Mouse (Mus musculus) right cerebral cortex, postnatal 10 days (tissue): ENCODE data around the gene Cir1.

Experiments used
- DNase-seq, 2 experiments: peaks; one replicate each; pipeline ENCODE4 v3.0.0; 2021; ENCODE audit warnings: low spot score in 2 of 2

Cir1 gene

DNA sequence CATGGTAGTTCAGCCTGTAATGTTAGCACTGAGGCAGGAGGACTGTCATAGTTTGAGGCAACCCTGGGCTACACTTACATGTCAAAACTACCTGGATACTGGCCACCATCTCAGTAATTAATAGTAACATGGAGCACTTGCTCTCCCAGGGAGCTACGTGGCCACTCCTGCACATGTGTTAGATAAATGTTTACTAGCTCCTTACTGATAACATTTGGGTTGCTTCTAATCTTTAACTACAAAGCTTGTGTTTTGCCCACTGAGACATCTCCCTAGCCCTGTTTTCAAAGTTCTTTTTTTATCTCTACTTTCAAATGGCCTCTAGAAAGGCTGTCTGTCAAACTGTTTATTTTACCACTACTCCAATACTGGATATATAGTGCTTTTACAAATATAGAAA is 10.5 kb downstream of the Cir1 start:
- DNase-seq: no peak

DNA sequence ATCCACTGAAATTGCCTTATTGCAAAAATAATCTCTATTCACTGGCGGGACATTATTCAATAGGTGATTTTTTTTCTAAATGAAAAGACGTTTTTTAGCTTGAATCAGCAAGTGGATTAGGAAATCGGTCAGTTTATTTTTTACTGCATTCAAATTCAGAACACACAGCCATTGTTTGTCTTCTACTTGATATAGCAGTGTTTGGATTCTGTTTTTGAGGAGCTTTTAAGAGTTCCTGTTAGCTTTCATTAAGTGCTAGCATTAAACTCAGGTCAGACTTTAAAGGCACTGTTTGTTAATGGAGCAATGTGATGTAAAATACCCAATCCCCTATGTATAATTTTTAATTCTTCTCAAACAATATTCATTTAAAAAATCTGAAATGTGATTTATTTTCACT is 13.7 kb downstream of the Cir1 start:
- DNase-seq: no peak

DNA sequence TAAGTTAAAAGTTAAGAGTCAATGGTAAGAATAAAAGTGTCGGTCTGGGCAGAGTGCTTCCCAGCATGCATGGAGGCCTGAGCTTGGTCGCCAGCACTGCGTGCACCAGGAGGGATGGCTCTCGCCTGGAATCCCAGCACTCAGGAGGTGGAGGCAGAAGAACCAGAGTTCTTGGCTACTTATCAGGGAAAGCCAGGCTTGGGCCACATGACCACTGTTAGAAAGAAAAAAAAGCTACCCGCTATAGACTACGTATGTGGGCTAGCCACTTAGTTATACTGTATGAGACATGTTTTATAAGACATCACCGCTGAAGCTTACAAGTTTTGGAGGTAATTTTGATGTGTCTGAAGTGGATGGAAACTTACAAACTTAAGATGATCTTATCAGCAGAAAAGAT is 14.3 kb downstream of the Cir1 start:
- DNase-seq: no peak

DNA sequence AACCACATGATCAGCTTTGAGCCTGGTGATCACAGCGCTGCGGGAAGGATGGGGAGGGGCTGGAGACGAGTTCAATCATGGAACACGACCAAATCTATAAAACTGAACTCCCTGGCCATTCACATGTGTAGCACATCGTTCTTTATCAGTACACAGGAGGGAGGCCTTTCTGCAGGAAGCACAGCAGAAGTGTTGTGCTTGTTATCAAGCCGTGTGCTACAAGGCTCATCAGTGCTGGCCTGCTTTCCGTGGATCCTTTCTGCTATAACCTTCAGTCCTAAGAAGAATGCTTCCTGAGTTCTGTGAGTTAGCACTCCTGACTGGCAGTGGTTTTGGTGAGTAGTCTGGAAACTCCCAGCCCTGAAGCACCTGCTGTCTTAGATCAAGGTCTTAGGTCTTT is 17.5 kb downstream of the Cir1 start:
- no peak for DNase-seq

DNA sequence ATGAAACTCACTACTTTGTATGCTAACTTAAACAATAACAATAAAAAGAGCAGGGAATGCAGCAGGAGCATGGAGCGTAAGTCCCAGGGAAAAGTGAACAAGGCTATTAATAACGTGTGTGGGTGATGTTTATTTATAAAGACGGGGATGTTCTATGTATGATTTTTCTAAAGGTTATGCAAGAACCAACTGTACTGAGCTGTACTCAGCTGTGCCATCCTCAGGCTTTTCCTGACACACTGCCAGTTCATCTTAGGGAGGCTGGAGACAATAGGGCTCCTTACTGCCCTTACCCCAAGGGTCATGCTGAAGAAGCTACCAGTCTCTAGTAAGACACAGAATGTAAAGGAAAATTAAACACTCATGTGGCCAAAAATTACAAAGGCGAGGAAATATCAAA is 21.4 kb downstream of the Cir1 start:
- DNase-seq: no peak

DNA sequence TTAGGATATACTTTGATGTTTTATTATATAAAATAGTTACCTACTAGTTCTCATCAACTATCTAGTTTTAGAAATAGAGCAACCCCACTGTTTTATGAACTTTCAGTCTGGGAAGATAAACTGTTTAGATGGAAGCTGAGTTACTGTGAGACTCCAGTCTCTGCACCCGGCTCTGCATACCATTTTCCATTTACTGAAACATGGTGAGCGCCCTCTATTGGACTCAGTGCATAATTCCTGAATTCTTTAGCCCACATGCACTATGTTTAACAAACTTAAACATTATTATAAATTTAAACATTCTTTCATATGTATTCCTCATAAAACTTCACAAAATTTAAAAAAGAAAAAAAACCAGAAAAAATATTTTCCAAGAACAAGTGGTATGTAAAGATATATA is 26.9 kb downstream of the Cir1 start:
- DNase-seq: peak in 1 of 2 experiments; percentile 46

DNA sequence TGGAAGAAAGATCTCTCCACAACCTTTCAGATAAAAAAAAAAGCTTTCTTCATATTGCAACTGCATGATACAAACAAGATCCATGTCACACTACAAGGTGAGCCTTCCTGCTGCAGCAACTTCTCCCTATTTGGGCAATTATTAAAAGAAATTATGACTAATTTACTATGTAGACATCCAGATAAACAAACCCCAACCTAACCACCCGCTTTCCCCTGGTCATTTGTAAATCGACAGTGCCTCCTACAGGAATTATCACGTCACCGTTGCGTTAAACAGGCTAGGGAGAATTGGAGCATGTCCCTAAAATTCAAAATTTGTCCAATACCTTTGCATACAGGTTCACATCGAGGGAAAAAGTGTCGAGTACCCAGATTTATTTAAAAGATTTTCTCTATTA is 30.8 kb downstream of the Cir1 start:
- no peak for DNase-seq

DNA sequence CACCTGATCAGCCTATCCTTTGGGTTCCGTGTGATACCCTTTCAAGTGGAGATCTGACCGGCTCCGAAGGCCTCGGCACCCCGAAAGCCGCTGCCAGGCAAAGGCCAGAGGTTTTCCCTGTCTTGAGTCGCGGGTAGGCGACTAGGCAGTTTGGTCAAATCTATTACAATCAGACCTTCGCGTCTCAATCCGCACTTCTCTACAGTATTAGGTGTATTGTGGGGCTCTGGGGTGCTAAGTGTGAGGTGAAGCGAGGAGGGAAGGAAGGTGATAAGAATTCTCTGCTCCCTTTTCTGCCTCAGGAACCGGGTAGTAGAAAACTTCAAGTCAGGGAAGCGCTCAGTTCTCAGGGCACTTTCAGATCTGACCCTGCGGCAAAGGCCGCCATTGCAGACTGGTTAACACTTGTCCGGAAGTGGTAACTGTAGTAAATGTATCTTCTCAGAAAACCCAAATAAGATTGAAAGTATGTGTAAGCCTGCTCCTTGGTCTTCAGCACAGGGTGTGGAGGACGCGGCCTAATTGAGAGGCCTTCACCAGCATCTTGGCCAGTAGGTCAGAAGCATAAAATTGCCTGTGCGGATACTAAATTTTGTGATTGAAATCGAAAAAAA is 31.3 kb downstream of the Cir1 start:
- peak in 1 of 2 experiments; percentile 22 for DNase-seq

DNA sequence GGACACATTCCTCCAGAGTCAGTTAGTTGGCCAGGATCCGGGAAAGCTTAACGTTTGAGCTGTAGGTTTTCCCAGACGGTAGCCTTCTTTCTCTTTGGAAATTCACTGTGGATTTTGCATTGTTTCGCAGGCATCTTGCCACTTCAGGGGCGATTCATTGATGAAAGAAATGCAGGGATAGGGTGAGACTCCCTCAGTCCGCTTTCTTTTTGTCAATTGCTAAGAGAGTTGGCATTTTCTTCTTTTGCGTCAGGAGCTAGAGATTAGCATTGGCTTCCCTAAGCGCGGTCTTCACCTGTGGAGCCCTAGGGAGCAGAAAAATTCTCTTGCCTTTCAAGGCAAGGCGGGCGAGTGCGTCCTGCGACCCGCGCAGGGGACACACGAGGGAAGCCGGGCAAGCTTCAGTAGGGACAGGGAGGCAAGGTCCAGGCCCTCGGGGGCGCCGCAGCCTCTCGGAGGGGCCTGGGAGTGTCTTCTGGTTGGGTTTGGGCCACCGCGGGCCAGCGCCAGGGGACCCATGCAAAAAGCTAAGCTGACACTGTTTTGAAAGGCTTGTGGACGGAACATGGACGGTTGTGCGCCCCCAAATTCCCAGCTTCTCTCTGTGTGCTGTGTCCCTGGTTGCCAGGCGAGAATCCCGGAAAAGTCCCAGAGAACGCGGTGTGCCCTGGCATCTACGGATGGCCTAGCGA is 32.0 kb downstream of the Cir1 start:
- DNase-seq: peak in 1 of 2 experiments; percentile 30

DNA sequence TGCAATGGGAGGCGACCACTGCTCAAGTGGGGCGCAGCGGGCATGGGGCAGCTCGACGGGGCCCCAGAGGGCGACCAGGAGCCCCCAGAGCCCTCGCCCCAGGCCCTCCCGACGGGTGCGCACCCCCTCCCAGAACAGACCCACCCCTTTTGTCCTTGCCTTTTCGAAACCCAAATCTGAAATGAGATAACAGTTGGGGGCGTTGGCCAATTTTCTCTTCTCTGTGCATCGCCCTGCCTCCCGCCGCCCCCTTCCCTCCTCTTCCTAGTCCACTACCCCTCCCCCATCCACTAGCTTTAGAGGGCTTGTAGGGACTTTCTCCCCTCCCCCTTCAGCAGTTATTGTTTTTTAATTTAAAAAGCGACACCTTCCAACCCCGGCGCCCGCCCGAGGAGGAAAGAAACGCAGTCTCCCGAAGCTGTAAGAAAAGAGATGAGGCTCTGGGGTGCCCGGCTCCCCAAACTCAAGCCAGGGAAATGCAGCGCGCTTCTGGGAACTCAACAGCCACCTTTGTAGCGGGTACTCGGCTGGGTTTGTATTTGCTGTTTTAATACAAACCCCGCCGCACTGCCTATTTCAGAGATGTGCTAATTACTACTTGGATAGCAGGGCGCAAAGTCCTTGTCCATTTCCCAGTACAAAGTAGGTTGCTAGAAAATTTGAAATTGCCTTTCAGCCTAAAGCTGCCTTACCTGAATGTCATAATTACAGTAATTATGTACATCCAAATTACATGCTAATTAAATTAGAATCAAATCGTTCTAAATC is 33.0 kb downstream of the Cir1 start:
- DNase-seq: peak in 1 of 2 experiments; percentile 32

DNA sequence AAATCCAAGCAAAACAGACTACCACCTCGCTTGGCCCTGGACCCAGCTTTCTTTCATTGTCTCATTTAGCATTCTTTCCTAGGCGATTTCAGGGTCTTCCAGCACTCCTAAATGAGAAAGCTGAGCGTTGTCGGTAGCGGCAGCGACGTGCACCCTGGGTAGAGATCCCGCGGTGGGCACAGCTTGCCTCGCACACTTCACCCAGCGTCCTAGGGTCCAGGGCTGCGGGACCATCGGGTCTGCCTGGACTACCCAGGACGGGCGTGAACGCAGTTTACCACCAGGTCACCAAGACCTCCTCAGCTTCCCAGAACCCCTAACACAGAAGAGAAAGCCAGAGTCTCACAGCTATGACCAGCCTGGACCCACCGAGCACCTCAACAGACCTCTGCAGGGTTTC is 33.6 kb downstream of the Cir1 start:
- peak in 1 of 2 experiments; percentile 31 for DNase-seq

DNA sequence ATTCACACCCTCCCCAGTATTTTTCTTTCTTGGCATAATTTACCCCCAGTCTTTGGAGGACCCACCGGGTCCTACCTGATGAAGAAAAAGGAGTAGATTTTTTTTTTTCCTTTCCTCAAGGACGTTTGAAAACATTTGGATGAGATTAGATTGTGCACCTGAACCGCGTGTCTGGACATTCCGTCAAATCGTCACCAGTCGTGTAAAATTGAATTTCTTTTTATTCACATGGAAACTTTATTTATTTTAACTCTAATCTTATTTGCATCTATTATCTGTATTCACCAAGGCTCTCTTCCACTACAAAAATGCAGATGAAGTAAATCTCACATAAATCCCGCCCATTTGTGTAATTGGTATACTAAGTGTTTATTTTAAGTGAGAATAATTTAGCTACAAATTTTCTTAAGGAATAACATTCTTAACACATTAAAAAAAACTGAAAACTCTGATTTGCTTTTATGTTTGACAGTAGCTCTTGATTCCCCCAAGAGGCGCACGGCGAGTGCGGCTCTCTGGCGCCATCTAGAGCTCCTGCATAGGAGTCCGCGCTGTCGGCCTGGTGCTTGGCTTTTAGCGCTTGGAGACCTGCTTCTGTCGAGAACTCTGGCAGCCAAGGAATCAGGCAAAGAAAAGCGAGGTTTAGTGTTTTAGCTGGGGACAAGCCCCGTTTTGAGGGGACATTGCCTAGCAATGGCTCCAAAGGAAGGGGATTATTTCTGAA is 34.2 kb downstream of the Cir1 start:
- peak; percentile 91 to 94 for DNase-seq

DNA sequence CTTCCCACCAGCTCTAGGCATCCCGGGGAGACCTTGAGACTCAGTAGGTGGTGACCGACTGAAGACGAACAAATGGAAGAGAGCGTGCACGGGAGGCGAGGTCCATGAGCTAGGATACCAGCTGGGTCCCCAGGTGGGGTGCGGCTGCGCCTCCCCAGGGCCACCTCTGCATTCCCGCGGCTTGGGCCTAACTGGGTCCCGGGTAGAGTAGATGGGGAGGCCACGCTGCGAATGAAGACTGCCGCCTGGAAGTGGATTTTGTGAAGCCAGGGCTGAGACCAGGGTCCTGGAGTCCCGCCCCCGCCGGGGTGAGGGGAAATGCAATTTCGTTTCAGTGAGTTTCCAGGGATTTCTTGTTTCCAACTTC is 34.8 kb downstream of the Cir1 start:
- DNase-seq: peak in 1 of 2 experiments; percentile 32

DNA sequence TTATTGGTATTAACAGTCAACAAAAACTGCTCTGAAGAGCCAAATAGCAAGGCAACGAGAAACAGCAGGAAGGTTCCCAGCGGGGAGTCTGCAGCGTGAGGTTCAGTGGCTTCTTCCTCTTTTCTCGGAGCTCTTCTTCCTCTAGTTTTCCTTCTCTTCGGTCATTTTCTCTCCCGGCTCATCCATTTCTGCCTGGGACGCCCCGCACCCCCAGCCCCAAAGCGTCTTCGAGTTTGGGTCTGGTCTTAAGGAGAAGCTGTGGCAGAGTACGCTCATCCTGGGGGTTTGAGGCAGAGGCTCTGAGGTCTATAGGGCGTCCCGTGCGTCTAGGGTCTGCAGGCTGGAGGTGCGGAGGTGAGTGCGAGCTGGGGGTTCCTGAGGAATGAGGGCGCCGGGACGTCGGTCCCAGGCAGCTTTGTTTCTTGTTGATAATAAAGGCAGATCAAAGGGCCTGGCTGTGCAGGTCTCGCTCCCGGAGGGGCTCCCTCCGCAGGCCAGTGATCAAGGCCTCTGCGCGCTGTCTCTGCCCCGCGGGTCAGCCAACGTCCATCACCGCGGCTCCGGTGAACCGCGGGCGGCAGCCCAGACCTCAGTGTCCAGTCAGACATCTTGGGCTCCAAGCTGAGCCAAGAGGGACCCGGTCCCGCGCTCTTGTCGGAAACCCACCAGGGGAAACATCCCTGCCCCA is 35.3 kb downstream of the Cir1 start:
- DNase-seq: peak in 1 of 2 experiments; percentile 26

DNA sequence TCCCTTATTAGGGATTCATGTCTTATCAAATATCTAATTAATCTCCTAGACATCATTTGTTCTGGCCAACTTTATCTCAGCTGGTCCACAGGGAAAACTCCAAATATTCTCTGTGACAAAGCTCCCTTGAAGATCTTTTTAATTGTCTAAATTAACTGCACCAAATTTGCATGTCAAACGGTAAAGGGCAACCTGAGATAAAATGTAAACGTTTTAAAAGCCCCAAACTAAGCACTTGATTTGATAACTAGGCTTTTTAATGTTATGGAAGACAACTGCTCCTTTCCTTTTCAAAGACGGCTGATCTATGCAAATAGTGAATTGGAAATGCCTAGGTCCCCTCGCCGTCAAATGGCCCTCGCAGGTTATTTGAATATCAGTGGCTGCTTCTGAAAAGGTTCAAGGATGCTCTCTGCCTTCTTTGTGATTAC is 36.3 kb downstream of the Cir1 start:
- DNase-seq: no peak

DNA sequence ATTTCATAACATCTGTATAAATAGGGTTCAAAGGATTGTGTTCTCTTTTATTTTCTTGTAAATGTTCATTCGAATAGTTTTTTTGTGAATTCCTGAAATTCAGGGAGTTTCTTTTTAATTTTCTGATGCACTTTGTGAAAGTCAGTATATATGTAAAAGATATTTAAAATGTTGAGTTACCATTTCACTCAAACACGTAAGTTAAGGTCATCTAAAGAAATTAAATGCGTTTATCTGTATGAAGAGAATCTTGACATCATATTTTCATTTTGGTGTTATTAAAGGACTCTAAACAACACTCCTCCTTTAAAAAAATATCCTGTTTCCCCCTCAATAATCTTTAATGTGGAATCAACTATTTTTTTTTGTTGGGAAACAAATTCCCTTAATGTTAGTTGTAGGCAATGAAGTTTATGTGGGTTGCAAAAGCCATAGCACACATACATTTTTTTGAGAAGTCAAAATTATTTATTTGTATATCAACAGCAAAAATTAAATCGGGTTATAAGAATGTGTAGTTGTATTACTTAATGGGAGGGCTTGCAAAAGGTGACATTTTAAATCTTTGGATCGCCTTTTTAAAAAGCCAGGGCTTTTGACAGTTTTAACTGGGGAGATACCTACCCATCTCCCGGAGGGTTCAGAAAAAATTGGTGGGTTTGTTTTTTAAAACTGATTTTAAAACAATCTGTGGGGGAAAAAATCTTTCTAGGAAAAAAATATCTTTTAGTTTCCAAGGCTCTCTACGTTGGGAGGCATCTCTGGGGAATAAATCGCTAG is 37.0 kb downstream of the Cir1 start:
- no peak for DNase-seq

DNA sequence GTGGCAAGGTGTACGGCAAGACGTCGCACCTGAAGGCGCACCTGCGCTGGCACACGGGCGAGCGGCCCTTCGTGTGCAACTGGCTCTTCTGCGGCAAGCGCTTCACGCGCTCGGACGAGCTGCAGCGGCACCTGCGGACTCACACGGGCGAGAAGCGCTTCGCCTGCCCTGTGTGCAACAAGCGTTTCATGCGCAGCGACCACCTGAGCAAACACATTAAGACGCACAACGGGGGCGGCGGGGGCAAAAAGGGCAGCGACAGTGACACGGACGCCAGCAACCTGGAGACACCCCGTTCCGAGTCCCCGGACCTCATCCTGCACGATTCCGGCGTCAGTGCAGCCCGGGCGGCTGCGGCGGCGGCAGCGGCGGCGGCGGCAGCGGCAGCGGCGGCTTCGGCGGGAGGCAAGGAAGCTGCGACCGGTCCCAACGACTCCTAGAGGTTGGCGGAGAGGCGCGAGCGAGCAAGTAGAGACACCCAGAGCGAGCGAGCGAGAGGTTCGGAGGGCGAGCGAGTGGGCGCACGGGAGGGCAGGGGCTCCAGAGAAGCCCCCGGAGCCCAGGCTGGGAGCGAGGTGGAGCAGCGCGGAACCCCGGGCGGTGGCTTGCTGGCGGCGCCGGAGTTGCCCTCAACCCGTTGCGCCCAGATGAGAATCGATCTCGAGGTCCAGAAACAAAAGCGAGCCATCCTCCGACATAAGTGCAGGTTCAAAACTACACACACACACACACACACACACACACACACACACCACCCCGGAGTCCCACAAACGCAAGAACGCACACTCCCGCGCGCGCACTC is 38.2 kb downstream of the Cir1 start:
- peak in 1 of 2 experiments; percentile 38 for DNase-seq

DNA sequence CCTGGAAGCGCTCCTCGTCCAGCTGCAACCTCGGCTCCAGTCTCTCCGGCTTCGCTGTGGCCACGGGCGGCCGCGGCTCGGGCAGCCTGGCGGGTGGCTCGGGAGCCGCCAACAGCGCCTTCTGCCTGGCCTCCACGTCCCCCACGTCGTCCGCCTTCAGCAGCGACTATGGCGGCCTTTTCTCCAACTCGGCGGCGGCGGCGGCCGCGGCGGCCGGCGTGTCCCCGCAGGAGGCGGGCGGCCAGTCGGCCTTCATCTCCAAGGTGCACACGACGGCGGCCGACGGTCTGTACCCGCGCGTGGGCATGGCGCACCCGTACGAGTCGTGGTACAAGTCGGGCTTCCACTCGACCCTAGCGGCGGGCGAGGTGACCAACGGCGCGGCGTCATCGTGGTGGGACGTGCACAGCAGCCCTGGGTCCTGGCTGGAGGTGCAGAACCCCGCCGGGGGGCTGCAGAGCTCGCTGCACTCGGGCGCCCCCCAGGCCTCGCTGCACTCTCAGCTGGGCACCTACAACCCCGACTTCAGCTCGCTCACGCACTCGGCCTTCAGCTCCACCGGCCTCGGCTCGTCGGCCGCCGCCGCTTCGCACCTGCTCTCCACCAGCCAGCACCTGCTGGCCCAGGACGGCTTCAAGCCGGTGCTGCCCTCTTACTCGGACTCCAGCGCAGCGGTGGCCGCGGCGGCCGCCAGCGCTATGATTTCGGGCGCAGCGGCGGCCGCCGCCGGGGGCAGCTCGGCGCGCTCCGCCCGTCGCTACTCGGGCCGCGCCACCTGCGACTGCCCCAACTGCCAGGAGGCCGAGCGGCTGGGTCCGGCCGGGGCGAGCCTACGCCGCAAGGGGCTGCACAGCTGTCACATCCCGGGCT is 39.0 kb downstream of the Cir1 start:
- DNase-seq: peak in 1 of 2 experiments; percentile 29
